Mouse (Mus musculus) hindbrain, postnatal 0 days (tissue): ENCODE measurements around the gene Zfp697. TPM values are rescaled to one million over a fixed set of nuclear protein-coding genes. Genes with fewer than 3 reads are reported as not detected.

Experiments
- ATAC-seq: fragments of 200-750 bp; cut with Nextera tagmentation; 2 replicates; pipeline ENCODE4 v1.8.0; 2017; ENCODE audit warnings: mild to moderate bottlenecking, moderate TSS enrichment, moderate library complexity
- DNase-seq: peaks from one replicate; pipeline ENCODE4 v3.0.0-alpha.2; 2015; ENCODE audit warnings: low spot score
- H3K27ac ChIP-seq: fragments of 300-500 bp; sonication (generic); 2 replicates; pipeline ENCODE4 v1.5.1; 2014; ENCODE audit warnings: mild to moderate bottlenecking
- H3K27me3 ChIP-seq: fragments of 300-500 bp; sonication (generic); 2 replicates; pipeline ENCODE4 v1.6.1; 2014; ENCODE audit warnings: low read length, mixed read lengths; ENCODE audit not compliant: insufficient read depth
- H3K36me3 ChIP-seq: fragments of 300-500 bp; sonication (generic); 2 replicates; pipeline ENCODE4 v1.6.1; 2014; ENCODE audit warnings: low read length, mixed read lengths; ENCODE audit not compliant: insufficient read depth
- H3K4me1 ChIP-seq: fragments of 300-500 bp; sonication (generic); 2 replicates; pipeline ENCODE4 v1.6.1; 2014; ENCODE audit warnings: antibody characterized with exemption, low read length, mixed read lengths; ENCODE audit not compliant: insufficient read depth
- H3K4me2 ChIP-seq: fragments of 300-500 bp; sonication (generic); 2 replicates; pipeline ENCODE4 v1.6.1; 2014; ENCODE audit warnings: low read depth, mild to moderate bottlenecking, low read length, moderate library complexity, mixed read lengths
- H3K4me3 ChIP-seq: fragments of 300-500 bp; sonication (generic); 2 replicates; pipeline ENCODE4 v1.5.1; 2014; ENCODE audit warnings: low read length
- H3K9ac ChIP-seq: fragments of 300-500 bp; sonication (generic); replicated peaks from 2 replicates; pipeline ENCODE4 v1.6.1; 2014; ENCODE audit warnings: mild to moderate bottlenecking, low read length, moderate library complexity, mixed read lengths
- H3K9me3 ChIP-seq: fragments of 300-500 bp; sonication (generic); 2 replicates; pipeline ENCODE4 v1.6.1; 2016; ENCODE audit warnings: low read length, mixed read lengths
- CTCF ChIP-seq: IDR thresholded peaks from 2 replicates; pipeline ENCODE4 v1.5.1; 2016; ENCODE audit warnings: antibody characterized with exemption, control low read depth, low read depth
- WGBS: fragments of 180-500 bp; shearing (Covaris S2); extraction: QIAGEN DNeasy Blood & Tissue Kit; methylation state at CpG from one replicate; pipeline ENCODE4 v1.1.7; 2014; 5-methylcytosine and 5-hydroxymethylcytosine counted together
- polyA plus RNA-seq: library from polyadenylated mRNA; unstranded; fragments of >200 nt; fragmentation: Nextera tagmentation; extraction: Ambion mirVana; gene quantifications from 2 replicates; pipeline ENCODE4 v1.2.1, GENCODE M21; 2015
- total RNA-seq: library from RNA; depleted of rRNA; stranded (reverse); fragments of >200 nt; gene quantifications from 2 replicates; pipeline ENCODE4 v1.2.3, GENCODE M21; 2014; rRNA removed

Zfp697 gene
- total and polyA plus RNA-seq, 2 experiments from 2014 or later, result 15.3 to 29.6 TPM

DNA sequence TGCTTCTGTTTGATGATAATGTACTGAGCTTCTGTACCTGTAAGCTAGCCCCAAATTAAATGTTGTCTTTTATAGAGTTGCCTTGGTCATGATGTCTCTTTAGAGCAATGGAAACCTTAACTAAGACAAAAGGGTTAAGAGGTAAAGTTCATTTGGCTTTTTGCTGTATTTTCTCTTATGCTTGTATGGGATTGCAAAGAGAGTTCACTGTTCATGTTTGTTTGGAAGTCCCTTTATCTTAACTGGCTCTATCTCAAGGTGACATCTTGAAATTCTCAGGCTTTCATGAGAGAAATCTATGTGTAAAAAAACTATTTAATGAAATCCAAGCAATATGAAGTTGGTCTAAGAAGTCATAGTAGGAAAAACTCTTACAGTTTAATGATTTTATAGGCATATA is 398.7 kb downstream of the Zfp697 start:
- Histone ChIP-seq H3K9me3 (no peaks in the 10 kb centered on the region), H3K9ac (no peak overlapping the region), H3K27me3 (no peaks in the 10 kb centered on the region), H3K27ac (no peak overlapping the region), H3K36me3 (no peaks in the 10 kb centered on the region), H3K4me3 (no peak overlapping the region), H3K4me1 (no peaks in the 10 kb centered on the region), H3K4me2 (no peak overlapping the region)
- DNase-seq, result no peak
- no peak for TF ChIP-seq CTCF
- no peak for ATAC-seq

DNA sequence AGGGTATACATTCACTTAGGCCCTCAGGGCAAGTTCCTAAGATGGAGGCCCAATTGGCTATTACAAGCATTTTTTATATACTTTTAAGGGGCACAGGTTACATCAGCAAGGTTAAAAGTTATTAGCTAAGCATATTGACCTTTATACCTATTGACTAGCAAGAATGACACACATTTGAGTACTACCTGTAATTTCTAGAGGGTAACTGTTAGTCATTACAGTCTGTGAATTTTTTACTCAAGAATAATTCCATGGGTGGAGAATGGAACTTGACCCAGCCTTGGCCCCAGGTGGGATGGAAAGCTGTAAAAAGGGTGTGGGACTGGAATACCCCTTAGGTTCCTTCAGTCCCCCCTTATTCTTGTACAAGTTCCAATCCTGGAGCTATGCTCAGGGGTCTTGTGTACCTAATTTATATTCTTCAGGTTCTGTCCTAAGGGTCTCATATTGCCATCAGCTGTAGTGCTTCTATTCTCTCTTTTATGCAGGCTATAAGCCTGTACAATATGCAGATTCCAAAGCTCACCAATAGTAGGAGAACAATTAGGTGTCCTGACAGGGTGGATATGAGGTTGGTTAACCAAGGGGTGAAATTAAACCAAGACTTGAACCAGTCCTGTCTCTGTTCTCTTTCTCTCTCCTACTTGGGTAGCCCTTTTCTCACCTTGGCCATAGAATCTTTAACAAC is 400.1 kb downstream of the Zfp697 start:
- Histone ChIP-seq H3K27ac (no peak overlapping the region), H3K4me2 (no peak overlapping the region), H3K4me1 (no peaks in the 10 kb centered on the region), H3K9me3 (no peaks in the 10 kb centered on the region), H3K4me3 (no peak overlapping the region), H3K36me3 (no peaks in the 10 kb centered on the region), H3K9ac (no peak overlapping the region), H3K27me3 (no peaks in the 10 kb centered on the region)
- no peak for ATAC-seq
- no peak for DNase-seq
- TF ChIP-seq CTCF, result no peak

DNA sequence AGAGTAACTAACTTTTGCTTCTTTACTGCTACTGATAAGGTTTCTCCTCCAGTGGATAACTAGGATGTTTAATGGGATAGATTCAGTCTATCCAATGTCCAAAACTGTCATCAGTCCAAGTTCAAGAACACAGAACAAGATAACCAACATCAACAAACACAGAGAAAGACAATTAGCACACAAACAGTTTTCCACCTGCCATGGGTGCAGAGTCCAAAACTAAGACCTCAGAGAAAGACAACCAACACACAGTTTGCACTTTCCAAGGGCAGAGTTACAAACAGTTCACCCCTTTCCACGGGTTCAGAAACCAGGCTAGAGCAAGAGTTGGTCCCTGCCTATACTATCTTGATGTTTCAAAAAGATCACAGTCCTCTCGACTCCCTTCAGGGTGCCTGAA is 404.3 kb downstream of the Zfp697 start:
- DNase-seq, result no peak
- no peak overlapping the region for H3K27ac ChIP-seq
- H3K36me3 ChIP-seq, result no peaks in the 10 kb centered on the region
- no peaks in the 10 kb centered on the region for H3K4me1 ChIP-seq
- H3K4me3 ChIP-seq, result no peak overlapping the region
- H3K9me3 ChIP-seq, result no peaks in the 10 kb centered on the region
- H3K9ac ChIP-seq, result no peak overlapping the region
- ATAC-seq, result no peak
- no peaks in the 10 kb centered on the region for H3K27me3 ChIP-seq
- 74% methylated on average over 2 of the region's 2 CpGs for WGBS
- H3K4me2 ChIP-seq, result no peak overlapping the region
- no peak for TF ChIP-seq CTCF

Other genes starting within 250 kb of the Zfp697 start
- gene Adam30, start 221.8 kb upstream of the Zfp697 start, total RNA-seq, result 0.10 TPM in 1 of 2 replicates, not detected in the other
- gene Adam30, start 221.8 kb upstream of the Zfp697 start, polyA plus RNA-seq, result not detected in 2 replicates
- not detected in 2 replicates for gene Reg4, start 160.3 kb upstream of the Zfp697 start, total RNA-seq
- gene Reg4, start 160.3 kb upstream of the Zfp697 start, polyA plus RNA-seq, result 0.19 TPM in 1 of 2 replicates, not detected in the other
- gene Hmgcs2, start 102.0 kb upstream of the Zfp697 start, total RNA-seq, result 23.9 and 30.5 TPM in 2 replicates
- gene Hmgcs2, start 102.0 kb upstream of the Zfp697 start, polyA plus RNA-seq, result 40.2 and 42.2 TPM in 2 replicates
- 348 and 370 TPM in 2 replicates for gene Phgdh, start 42.5 kb upstream of the Zfp697 start, total RNA-seq
- 261 and 279 TPM in 2 replicates for gene Phgdh, start 42.5 kb upstream of the Zfp697 start, polyA plus RNA-seq
- gene Gm4450, start 74.7 kb downstream of the Zfp697 start, total RNA-seq, result not detected in 2 replicates
- gene Gm4450, start 74.7 kb downstream of the Zfp697 start, polyA plus RNA-seq, result not detected in 2 replicates
- not detected in 2 replicates for gene Hsd3b4, start 128.1 kb downstream of the Zfp697 start, total RNA-seq
- not detected in 2 replicates for gene Hsd3b4, start 128.1 kb downstream of the Zfp697 start, polyA plus RNA-seq
- gene Gm10681, start 206.3 kb downstream of the Zfp697 start, total RNA-seq, result not detected in 2 replicates
- gene Gm10681, start 206.3 kb downstream of the Zfp697 start, polyA plus RNA-seq, result not detected in 2 replicates
- not detected in 2 replicates for gene Hsd3b5, start 247.8 kb downstream of the Zfp697 start, total RNA-seq
- not detected in 2 replicates for gene Hsd3b5, start 247.8 kb downstream of the Zfp697 start, polyA plus RNA-seq